Mouse (Mus musculus): ENCODE data around the gene Fgfr2.

- no peak for TF ChIP-seq NANOG (IDR thresholded peaks at IDR 0.05; ENCODE audit: borderline replicate concordance, low read length)
- TF ChIP-seq CTCF (conservative IDR thresholded peaks at IDR 0.05; ENCODE audit: low read length) = no peak
Observed at GRCm38 (mm10) chr7:131223086-131223485, 1900.1 kb downstream of the Fgfr2 start.

Measured in E14TG2a.4 (cell line).